Comparison of ENCODE assay signal across 13 mouse cellular contexts in the genomic region with DNA sequence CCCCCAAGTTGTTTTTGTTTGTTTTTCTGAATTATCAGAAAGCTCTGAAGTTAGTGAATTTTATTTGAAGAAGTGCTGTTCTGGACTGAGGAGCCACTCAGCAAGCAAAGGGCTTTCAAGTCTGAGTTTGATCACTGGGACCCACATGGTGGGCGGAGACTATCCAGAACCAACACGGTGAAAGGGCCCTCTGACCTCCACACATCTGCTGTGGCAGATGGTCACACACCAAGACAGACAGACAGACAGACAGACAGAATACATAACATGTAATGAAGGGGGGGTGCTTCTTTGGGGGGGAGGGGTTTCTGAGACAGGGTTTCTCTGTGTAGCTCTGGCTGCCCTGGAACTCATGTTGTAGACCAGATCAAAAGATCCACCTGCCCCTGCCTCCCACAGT. TPM values are rescaled to one million over a fixed set of nuclear protein-coding genes. Genes with fewer than 3 reads are reported as not detected.
DNase-seq lines count a peak whose midpoint lies in the region; ATAC-seq lines count a peak whose summit lies in the region.
"Had no signal": no experiment of that assay in that cellular context is flagged by ENCODE, and none has a peak within 500 bp of the region (broad histone marks: within the 10 kb centered on the region; RNA-seq: fewer than 3 reads in every experiment).

No protein-coding gene starts in this region.

- no peak for DNase-seq in heart, embryonic 10.5 days (ENCODE audit: low spot score)
- DNase-seq in heart, adult 18-20 months, result no peak
- DNase-seq in kidney, adult 18-20 months, result no peak
- DNase-seq in embryo, embryonic 10.5 days (ENCODE audit: low spot score), result peak; percentile 59
- DNase-seq in limb, embryonic 10.5 days (ENCODE audit: low spot score), result no peak
- no peak for DNase-seq in lung, postnatal 25 days (ENCODE audit: low spot score)
- DNase-seq: adrenal gland, adult 2 months; thymus, postnatal 36 days had no signal

- no peak overlapping the region for H3K9ac ChIP-seq in kidney, embryonic 15.5 days
- H3K9ac ChIP-seq: limb, embryonic 15.5 days had no signal

- H3K4me3 ChIP-seq in heart, embryonic 10.5 days, result no peak overlapping the region
- H3K4me3 ChIP-seq in kidney, embryonic 15.5 days (replicated peaks), result no peak overlapping the region
- H3K4me3 ChIP-seq in limb, embryonic 10.5 days, result 0 out of 2 replicates have a peak overlapping the region, but pooled peaks have one; percentile 34

- H3K27ac ChIP-seq in heart, embryonic 10.5 days, result peak overlapping the region; percentile 81
- peak overlapping the region; percentile 87 for H3K27ac ChIP-seq in kidney, embryonic 15.5 days
- H3K27ac ChIP-seq in limb, embryonic 10.5 days, result peak overlapping the region; percentile 82

- H3K4me2 ChIP-seq in kidney, embryonic 15.5 days, result peak overlapping the region; percentile 42

- H3K9me3 ChIP-seq in heart, embryonic 10.5 days, result no peaks in the 10 kb centered on the region
- H3K9me3 ChIP-seq in kidney, embryonic 15.5 days (replicated peaks), result no peaks in the 10 kb centered on the region
- H3K9me3 ChIP-seq in limb, embryonic 10.5 days (replicated peaks), result no peaks in the 10 kb centered on the region
- H3K9me3 ChIP-seq: limb, embryonic 15.5 days had no signal

- peaks cover 2% of the 10 kb centered on the region; the same call in 1 of the 2 replicates for H3K36me3 ChIP-seq in heart, embryonic 10.5 days
- no peaks in the 10 kb centered on the region for H3K36me3 ChIP-seq in kidney, embryonic 15.5 days
- H3K36me3 ChIP-seq in limb, embryonic 10.5 days, result no peaks in the 10 kb centered on the region
- H3K36me3 ChIP-seq: limb, embryonic 15.5 days had no signal

- no peaks in the 10 kb centered on the region for H3K27me3 ChIP-seq in heart, embryonic 10.5 days (ENCODE audit: insufficient read depth, poor library complexity, severe bottlenecking)
- no peaks in the 10 kb centered on the region for H3K27me3 ChIP-seq in kidney, embryonic 15.5 days
- H3K27me3 ChIP-seq in limb, embryonic 10.5 days (ENCODE audit: low read depth, poor library complexity, severe bottlenecking), result no peaks in the 10 kb centered on the region
- H3K27me3 ChIP-seq: limb, embryonic 15.5 days had no signal

- ATAC-seq in kidney, embryonic 15.5 days (replicated peaks; ENCODE audit: low FRiP score), result no peak
- ATAC-seq in granulocyte monocyte progenitor cell, adult 5-6 weeks (replicated peaks; ENCODE audit: poor library complexity, severe bottlenecking), result no peak

- 45% methylated on average over 2 of the region's 2 CpGs for WGBS in heart, embryonic 10.5 days
- WGBS in kidney, embryonic 15.5 days, result 50% methylated on average over 2 of the region's 2 CpGs
- 38% methylated on average over 2 of the region's 2 CpGs for WGBS in limb, embryonic 10.5 days

- H3K4me1 ChIP-seq in heart, embryonic 10.5 days, result peaks cover 65% of the 10 kb centered on the region
- peaks cover 69% of the 10 kb centered on the region for H3K4me1 ChIP-seq in kidney, embryonic 15.5 days
- H3K4me1 ChIP-seq in limb, embryonic 10.5 days, result peaks cover 77% of the 10 kb centered on the region

RNA-seq across cellular contexts. Expression of a gene that starts 17.1 kb away (rescaled TPM):
- polyA plus RNA-seq in heart, embryonic 10.5 days (2016; fragmentation: Nextera tagmentation; extraction: Ambion mirVana), result 22.8 and 29.6 TPM in 2 replicates
- total RNA-seq in heart, adult 18-20 months (2021), result 1 to 10 TPM; 5.8 to 6.2 TPM
- polyA plus RNA-seq in kidney, embryonic 15.5 days (2015; fragmentation: Nextera tagmentation; extraction: Ambion mirVana), result 23.5 and 24.0 TPM in 2 replicates
- 33.9 and 40.7 TPM in 2 replicates for polyA plus RNA-seq in limb, embryonic 10.5 days (2016; fragmentation: Nextera tagmentation; extraction: Ambion mirVana)
- total RNA-seq in granulocyte monocyte progenitor cell, adult 5-6 weeks (2014; fragmentation: Nextera tagmentation), result 0.13 TPM in 1 of 2 replicates, not detected in the other
- 0.15 and 0.52 TPM in 2 replicates for total RNA-seq in granulocyte monocyte progenitor cell, adult 5-6 weeks (2017)
- total RNA-seq: monocyte, adult 5-6 weeks had no signal

RNA-seq across cellular contexts. Expression of a gene that starts 33.1 kb away (rescaled TPM):
- 16.5 and 16.8 TPM in 2 replicates for polyA plus RNA-seq in heart, embryonic 10.5 days (2016; fragmentation: Nextera tagmentation; extraction: Ambion mirVana)
- 10 to 100 TPM; 13.1 to 13.6 TPM for total RNA-seq in heart, adult 18-20 months (2021)
- polyA plus RNA-seq in kidney, embryonic 15.5 days (2015; fragmentation: Nextera tagmentation; extraction: Ambion mirVana), result 27.4 TPM in 2 replicates
- polyA plus RNA-seq in limb, embryonic 10.5 days (2016; fragmentation: Nextera tagmentation; extraction: Ambion mirVana), result 17.3 and 25.6 TPM in 2 replicates
- 9.7 and 16.2 TPM in 2 replicates for total RNA-seq in granulocyte monocyte progenitor cell, adult 5-6 weeks (2014; fragmentation: Nextera tagmentation)
- 3.8 and 11.6 TPM in 2 replicates for total RNA-seq in granulocyte monocyte progenitor cell, adult 5-6 weeks (2017)

RNA-seq across cellular contexts. Expression of a gene that starts 45.0 kb away (rescaled TPM):
- polyA plus RNA-seq in heart, embryonic 10.5 days (2016; fragmentation: Nextera tagmentation; extraction: Ambion mirVana), result 1.5 TPM in 1 of 2 replicates, not detected in the other
- 1 to 10 TPM in 1 of 2 experiments, not detected in 1; 1.7 TPM for total RNA-seq in heart, adult 18-20 months (2021)
- 2.2 TPM in 1 of 2 replicates, not detected in the other for polyA plus RNA-seq in kidney, embryonic 15.5 days (2015; fragmentation: Nextera tagmentation; extraction: Ambion mirVana)
- 0.79 and 1.7 TPM in 2 replicates for polyA plus RNA-seq in limb, embryonic 10.5 days (2016; fragmentation: Nextera tagmentation; extraction: Ambion mirVana)
- 2.4 and 4.0 TPM in 2 replicates for total RNA-seq in granulocyte monocyte progenitor cell, adult 5-6 weeks (2014; fragmentation: Nextera tagmentation)
- 0.90 and 1.4 TPM in 2 replicates for total RNA-seq in granulocyte monocyte progenitor cell, adult 5-6 weeks (2017)
- total RNA-seq: adrenal gland, adult 2 months; monocyte, adult 5-6 weeks had no signal
- polyA plus RNA-seq: C2C12 had no signal

RNA-seq across cellular contexts. Expression of a gene that starts 51.8 kb away (rescaled TPM):
- polyA plus RNA-seq in heart, embryonic 10.5 days (2016; fragmentation: Nextera tagmentation; extraction: Ambion mirVana), result 404 and 515 TPM in 2 replicates
- total RNA-seq in heart, adult 18-20 months (2021), result 100 to 1,000 TPM; 707 to 787 TPM
- 347 and 379 TPM in 2 replicates for polyA plus RNA-seq in kidney, embryonic 15.5 days (2015; fragmentation: Nextera tagmentation; extraction: Ambion mirVana)
- polyA plus RNA-seq in limb, embryonic 10.5 days (2016; fragmentation: Nextera tagmentation; extraction: Ambion mirVana), result 290 and 296 TPM in 2 replicates
- total RNA-seq in granulocyte monocyte progenitor cell, adult 5-6 weeks (2014; fragmentation: Nextera tagmentation), result 165 and 172 TPM in 2 replicates
- 93.4 and 107 TPM in 2 replicates for total RNA-seq in granulocyte monocyte progenitor cell, adult 5-6 weeks (2017)
